Mouse (Mus musculus): ENCODE measurements around the gene Adamts9. TPM values are rescaled to one million over a fixed set of nuclear protein-coding genes. Genes with fewer than 3 reads are reported as not detected.

Gene Adamts9
- total RNA-seq, 2 experiments from 2014 or later: 42.7 to 49.2 TPM

DNA sequence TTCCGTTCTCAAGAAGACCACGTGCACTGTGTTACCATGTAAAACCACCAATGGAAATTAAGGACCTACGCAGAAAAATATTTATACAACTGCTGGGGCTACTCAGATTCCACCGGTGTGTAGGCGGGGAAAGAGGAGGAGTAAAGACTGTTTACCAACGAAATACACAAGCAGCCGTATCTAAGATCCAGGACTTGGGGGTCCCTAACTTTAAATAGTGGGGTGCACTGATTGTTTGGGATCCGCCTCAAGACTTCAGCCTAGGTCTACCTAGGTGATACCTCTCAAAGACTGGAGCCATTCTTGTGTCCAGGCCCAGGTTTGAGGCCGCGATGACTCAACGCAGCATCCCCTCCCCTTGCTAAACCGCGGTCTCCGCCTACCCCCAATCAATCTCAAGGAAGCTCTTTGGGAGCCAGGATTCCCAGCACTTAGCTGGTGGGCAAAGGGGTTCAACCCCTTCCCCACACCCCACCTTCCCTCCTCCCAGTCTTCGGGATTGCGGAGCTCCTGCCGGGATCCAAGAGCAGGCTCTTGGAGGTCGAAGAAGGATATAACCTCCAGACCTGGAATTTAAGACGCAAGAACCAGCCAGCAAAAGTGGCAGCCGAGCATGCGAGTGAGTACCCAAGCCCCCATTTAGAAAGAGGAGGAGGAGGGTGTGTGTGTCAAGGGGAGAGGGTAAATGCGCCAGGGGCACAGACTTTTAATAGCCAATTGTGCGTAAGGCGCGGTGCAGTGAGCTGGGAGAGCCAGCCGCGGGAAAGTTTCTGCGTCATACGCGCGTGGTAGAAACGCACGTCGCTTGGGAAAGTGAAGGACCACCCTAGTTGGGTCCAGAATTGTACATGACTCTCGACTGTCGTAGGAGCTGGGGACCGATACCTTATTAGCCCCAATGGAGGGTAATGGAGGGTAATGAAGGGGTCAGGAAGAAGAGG, 2.8 kb downstream of the Adamts9 start:
- peak; percentile 59 to 65 for DNase-seq
- intact Hi-C loops (cut with DNase I): loop anchor here (1.0 to 5.0 kb wide), 5 partner anchors 34 to 602 kb away; no protein-coding TSS in a partner anchor

DNA sequence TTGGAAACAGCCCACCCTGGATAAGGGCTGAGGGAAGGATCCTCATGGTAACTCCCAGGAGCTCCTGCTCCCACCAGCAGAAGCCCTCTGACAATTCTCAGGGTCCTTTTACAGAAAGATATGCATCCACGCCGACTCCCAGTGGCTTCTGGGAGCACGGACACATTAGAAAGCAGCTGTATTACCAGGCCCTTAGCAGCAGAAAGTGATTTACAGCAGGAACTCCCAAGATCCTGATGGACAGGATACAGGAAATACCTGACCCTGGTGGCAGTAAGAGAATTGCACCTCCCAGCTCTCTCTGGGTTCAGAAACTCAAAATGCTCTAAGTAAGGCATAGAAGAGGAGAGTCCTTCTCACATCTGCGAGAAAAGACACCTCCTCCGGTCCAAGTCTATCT, 15.0 kb downstream of the Adamts9 start:
- no peak for DNase-seq
- intact Hi-C loops (cut with DNase I): no loop called here

DNA sequence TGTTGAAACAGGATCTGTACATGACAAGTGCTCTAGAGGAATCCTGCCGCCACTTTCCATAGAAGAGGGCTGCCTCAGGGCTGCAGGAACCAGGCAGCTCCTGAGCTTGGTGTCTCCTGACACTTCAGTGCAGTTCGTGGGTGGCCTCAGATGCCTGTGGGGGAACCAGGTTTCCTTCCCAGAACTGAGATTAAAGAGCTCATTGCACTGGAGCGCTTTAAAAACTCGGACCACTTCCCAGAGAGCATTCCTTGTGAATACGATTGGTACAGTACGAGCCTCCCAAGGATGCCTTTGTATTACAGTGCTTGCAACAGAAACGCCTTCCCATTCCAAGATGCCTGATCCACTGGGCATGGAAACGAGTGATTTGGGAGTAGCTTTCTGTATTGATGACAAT, 18.8 kb downstream of the Adamts9 start:
- intact Hi-C loops (cut with DNase I): no loop called here
- DNase-seq: no peak

DNA sequence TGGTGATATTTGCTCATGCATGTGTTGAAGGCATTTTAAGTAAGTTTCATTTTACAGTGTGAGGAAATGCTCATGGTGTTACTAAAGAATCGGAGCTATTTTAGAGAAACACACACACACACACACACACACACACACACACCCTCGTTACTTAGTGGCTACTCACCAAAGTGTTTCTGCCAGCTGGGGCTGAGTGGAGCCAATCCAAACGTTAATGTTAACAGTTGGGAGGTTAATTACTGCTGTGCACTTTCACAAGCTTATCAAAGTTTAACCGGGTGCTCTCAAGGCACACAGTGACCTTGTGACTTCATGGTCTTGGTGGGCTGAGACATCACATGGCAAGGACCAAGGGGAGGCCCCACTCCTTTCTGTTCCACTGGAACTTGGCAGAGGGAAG, 21.4 kb downstream of the Adamts9 start:
- intact Hi-C loops (cut with DNase I): no loop called here

DNA sequence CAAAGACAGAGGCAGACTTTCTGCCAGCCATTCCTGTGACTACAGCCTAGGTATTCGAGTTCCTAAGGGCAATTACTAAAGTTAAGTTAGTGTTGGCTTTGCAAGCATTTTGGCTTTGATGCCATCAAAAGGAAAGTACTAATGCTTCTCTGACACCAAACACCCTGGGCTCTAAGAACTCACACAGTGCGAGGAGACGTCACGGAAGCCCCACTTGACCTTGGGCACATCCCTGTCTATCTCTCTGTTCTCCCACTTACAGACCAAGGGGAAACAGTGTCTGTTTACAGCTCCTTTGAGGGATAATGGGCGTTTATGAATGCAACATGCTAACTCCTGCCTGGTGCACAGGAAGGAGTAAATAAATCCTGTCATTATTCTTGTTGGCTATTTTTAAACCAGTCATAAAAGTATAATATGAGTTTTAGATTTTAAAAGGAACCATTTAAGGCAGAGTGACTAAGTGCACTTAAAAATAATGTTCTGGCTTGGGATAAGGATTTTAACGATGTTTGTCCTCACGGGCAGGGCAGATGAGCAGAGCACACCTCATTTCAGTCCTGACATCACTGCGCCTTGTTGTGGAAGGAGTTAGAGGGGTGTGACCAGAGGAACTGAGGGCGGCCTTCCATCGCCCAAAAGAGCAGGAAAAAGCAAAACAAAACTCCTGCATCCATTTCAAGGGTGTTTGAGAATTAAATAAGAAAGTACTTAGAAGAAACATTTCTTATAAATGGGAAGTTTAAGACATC, 22.2 kb downstream of the Adamts9 start:
- intact Hi-C loops (cut with DNase I): no loop called here
- no peak for DNase-seq

More for the DNA sequence above, 21.4 kb downstream of the Adamts9 start:
- peak; percentile 29 to 46 for DNase-seq

DNA sequence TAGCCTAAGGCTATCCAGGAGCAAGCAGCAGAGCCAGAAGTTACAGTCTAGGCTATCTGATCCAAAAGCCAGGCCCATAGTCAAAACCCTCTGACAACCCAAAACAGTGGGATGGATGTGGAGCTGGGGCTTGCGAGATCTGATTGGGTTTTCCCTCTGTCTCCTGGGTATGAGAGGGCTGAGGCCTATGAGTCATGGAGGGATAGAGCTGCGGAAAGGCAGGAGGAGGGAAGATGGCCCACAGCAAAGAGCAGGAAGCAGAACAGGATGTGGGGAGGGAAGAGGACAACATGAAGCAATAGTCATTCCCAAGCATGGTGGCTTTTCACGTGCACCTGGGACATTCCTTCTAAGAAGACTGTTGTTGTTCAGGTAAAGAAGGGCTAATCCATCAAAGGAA, 32.7 kb downstream of the Adamts9 start:
- no peak for DNase-seq
- intact Hi-C loops (cut with DNase I): no loop called here

DNA sequence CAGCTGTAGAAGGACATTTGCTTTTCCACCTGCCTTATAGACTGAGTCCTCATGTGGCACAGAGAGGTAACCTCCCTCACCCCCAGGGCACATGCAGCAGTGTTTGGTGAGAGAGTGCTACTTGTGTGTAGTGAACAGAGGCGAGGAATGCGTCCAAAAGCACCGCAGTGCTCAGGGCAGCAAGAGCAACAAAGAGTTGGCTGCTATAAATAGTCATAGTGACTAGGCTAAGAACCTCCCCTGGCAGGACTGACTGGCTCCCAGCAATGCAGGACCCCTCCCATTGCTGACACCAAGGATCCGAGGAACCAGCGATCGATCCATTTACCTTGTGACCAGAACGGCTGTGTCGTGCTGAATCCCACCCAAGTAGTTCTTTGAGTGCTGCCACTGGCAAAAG, 33.9 kb downstream of the Adamts9 start:
- intact Hi-C loops (cut with DNase I): loop anchor here (5.0 kb wide), 1 partner anchor 122 kb away; no protein-coding TSS in a partner anchor
- peak; percentile 60 to 71 for DNase-seq

DNA sequence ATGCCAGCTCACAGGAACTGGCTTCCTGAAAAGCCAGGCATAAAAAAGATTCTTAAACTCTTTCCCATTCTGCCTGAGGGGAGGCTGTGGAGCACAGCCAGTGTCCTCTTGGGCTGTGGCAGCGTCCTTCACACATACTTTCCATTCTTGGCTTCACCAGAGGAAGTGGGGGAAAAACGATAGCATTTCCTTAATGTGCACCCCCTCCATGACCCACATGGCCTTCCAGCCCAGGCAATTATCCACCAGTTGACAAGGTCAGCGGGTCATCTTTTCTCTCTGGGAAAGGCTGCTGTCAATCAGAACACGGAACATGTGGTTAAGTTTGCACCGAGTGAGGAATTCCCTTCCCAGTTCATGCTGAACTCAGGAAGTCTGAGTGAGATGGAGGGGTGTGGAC, 37.4 kb downstream of the Adamts9 start:
- DNase-seq: peak; percentile 72 to 74
- intact Hi-C loops (cut with DNase I): loop anchor here (2.0 to 5.0 kb wide), 2 partner anchors 35 to 119 kb away; no protein-coding TSS in a partner anchor

DNA sequence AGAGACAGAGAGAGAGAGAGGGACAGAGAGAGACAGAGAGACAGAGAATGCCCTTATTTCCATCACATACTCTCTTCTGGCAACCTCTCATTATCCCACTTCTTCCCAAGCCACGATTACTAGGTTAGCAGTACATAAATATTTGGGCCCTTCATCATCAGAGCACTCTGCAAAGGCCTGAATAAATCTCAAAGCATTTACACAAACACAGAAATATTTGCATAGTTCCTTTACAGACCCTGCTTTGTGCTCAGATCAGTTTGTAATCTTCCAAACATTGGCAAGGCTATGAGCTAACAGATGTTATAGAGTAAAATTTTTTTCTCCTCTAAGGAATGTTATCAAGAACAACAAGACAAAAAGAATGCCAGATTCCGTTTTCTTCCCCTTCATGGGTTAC, 38.8 kb downstream of the Adamts9 start:
- DNase-seq: no peak
- intact Hi-C loops (cut with DNase I): no loop called here

DNA sequence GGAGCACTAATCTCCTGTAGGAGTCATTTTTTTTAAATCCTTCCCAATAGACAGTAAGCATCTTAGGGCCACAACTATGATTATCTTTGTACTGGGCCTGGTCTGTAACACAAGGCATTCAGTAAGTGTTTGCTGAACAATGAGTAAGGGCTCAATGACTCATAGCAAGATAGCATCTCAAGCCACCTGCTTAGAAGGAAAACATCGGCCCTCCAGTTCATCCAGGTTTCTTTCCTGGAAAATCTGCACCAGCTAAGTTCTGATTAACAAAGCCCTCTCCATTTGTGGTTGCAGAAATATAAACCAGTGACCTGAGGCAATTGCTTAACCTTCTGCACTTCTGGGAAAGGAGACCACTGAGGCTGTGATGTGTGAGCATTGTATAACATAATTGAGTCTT, 39.3 kb downstream of the Adamts9 start:
- intact Hi-C loops (cut with DNase I): no loop called here
- no peak for DNase-seq

DNA sequence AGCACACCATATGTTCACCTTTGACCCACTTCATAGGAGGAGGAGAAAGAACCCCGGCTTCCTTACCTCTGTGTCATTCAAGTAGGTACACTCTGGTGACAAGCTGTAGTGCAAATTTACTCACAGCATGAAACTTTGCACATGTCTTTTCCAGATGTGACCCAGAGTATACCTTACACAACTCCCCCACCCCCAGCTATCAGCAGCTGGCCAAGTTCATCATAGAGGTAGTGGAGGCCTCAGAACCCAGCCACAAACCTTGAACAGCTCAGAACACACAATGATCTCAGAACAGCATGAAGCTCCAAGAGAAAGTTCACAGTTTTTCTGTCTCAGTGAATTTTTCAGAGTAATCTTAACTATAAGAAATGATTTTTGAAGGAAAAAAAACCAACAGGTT, 51.8 kb downstream of the Adamts9 start:
- intact Hi-C loops (cut with DNase I): no loop called here
- DNase-seq: no peak

DNA sequence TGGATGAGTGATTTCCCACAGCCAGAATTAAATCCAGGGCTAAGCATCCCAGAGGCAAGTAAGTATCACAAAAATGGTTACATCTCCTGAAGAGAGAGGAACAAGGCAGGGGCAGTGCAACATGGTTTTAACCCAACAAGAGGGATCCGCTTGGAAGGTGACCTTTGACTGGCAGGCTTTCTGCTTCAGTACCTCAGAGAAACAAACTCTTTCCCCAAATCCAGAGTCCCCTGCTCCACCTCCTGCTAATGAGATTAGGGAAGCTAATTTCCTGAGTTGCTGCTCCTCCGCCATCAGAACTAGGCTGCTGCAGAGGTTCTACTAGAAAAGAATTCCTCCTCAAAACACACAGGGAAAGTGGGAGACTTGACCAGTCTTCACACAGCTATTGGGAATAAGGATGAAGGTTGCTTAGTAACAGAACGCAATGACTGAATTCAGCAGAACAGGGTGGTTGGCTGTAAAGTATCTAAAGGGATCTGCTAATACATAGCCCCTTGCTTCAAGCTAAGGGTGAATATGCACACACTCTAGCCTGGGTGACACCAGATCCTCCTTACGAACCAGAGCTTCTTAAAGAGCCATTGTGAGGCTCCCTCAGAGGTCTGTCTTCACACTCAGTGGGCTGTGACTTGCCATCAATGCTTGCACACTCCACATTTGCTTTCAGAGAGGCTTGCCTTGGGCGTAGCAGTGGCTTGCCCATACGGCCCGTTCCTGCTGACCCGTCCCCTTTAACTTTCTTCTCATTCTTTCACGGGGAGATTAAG, 60.0 kb downstream of the Adamts9 start:
- DNase-seq: no peak
- intact Hi-C loops (cut with DNase I): no loop called here

DNA sequence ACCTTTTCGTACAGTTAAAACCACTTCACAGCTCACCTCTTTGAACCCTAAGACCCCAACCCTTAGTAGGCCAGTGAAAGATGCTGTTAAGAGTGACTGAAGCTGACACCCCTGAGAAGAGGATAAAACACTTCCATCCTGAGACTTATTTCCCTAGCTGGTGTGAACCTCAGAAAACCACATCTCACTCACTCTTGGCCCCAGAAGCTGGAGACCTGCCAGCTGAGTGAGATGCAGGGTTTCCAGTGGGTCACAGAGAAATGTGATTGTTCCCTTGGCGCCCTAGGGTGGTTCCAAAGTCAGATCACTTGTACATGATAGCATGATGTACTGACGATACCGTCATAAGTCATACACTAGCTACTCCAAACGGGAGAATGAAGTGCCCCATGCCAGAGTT, 60.8 kb downstream of the Adamts9 start:
- no peak for DNase-seq
- intact Hi-C loops (cut with DNase I): no loop called here

DNA sequence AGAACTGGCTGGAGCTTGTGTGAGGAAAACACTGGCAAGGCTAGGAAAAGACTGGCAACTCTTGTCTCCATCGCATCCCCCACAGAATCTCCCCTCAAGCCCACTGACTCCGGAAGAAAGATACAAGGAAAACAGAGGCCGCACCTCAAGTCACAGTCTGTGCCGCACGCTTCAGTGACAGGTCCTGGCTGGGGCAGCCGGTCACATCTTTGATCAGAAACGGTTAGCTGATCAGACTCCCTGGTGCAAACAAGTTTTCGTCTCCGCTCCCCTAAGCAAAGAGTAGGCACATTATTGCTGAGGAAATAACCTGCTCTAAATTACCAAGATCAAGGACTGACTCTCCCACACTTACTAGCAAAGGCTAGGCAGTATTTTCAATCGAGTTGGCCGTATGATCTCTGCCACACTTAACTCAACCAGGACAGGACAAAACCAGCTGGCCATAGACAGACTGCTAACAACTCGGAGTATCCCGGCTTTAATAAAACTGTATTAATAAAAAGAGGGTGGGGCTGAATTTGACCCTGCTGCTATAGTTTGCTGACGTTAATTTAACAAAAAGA, 63.5 kb downstream of the Adamts9 start:
- intact Hi-C loops (cut with DNase I): no loop called here

DNA sequence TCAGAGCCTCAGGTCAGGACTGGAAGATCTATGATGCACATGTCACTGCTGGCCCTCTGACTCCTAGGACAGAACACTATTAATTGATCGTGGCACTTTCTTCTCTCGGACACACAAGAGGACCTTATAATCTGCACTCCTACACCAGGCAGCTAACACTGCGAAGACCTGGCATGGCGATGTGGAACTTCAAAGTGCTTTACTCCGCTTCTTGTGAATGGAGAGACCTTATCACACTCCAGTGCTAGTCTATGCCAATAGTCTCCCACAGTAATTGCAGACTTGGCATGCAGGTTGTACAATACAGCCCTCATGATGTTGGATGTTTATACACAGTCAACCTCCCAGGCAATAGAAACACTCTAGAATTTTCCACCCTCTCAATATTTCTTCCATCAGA, 64.5 kb downstream of the Adamts9 start:
- intact Hi-C loops (cut with DNase I): no loop called here

More for the DNA sequence above, 63.5 kb downstream of the Adamts9 start:
- no peak for DNase-seq

DNA sequence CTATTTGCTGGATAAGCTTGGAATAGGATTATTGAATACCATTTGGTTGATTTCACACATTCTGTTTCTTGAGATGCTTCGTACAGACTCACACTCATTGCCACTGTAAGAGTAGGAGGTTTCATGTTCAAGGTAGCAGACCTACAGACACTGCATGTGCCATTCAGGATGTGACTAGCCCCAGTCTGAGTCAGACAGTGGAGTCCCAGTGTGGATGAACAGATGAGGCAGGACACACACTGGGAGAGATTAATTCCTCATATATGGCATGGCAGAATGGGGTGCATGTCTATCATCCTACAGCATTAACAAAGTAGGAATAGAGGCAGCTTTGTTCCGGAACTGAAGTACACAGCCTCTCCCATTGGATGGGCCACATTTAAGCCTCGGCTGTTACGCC, 66.1 kb downstream of the Adamts9 start:
- DNase-seq: no peak
- intact Hi-C loops (cut with DNase I): no loop called here

More for the DNA sequence above, 64.5 kb downstream of the Adamts9 start:
- peak; percentile 52 to 58 for DNase-seq

DNA sequence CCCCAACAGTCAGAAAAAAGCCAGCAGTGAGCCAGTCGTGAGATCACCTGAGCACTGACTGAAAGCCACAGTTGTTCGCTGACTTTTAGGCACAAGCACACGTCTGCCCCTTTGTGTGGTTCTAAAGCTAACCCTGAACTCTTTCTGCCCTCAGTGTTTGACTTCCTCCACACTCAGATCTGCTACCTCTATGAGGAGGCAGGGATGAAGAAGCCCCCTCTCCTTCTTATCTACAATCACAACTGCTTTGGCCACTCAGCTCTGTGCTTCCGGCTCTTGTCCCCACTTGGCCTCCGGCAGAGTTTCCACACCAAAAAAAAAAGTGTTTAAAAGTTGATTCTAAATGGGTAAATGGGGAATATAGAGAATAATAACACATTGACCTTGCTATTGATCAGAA, 67.2 kb downstream of the Adamts9 start:
- intact Hi-C loops (cut with DNase I): no loop called here

DNA sequence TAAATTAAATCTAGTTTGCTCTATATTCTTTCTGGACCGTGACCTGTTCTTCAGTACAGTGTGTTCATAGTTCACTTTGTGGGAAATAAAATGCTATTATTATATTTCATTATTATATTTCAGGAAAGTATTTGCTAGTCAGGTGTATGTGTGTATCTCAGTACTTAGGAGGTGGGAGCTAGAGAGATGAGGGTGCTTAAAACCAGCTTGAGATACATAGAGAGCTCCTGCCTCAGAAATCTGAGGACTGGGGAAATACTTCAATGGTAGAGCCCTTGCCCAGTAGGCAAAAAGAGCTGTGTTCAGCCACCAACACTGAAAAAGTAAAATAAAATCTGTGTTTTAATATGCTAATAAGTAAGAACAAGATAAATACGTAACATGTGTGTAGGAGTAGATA, 68.0 kb downstream of the Adamts9 start:
- no peak for DNase-seq
- intact Hi-C loops (cut with DNase I): no loop called here

More for the DNA sequence above, 67.2 kb downstream of the Adamts9 start:
- no peak for DNase-seq

DNA sequence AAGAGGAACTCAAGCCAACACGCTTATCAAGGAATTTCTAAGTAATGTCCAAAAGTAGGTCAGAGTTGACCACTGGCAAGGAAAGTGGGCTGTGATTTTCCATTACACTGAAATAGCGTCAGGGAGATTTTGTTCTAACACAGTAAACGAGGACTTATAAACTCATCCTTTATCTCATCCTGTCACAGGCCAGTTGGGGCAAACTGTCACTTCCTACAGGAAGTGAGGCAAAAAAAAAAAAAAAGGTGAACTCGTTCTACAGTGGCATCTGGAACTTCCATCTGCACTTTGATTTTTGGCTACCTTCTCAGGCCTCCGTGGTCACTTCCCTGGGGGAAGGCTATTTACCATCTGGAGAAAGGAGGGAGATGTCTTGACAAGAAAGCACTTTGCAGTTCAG, 68.4 kb downstream of the Adamts9 start:
- intact Hi-C loops (cut with DNase I): no loop called here
- peak; percentile 67 for DNase-seq

DNA sequence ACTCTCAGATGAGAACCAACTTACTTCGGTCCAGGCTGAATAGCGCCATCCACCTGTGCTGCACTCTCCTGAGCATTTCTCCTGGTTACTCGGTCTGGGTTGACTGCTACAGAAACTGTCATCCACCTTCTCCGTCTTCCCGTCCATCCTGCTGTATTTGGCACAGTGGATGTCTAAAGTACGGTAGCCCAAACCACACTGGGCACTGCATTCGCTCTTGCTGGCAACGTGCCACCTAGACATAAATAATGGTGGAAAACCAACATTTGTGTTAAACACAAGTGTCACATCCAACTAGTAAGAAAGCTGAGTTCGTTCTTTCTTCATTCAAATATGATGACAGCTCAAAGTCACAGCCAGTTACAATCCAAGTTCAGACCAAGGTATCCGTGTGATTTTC, 70.5 kb downstream of the Adamts9 start:
- DNase-seq: no peak

More for the DNA sequence above, 70.5 kb downstream of the Adamts9 start:
- intact Hi-C loops (cut with DNase I): no loop called here

All from heart, postnatal 10 days (tissue).